Mouse (Mus musculus): ENCODE measurements around the gene Nr2f2.

Gene Nr2f2

GRCm38 (mm10) chr7:70350781-70351551, 15.6 kb downstream of the Nr2f2 start:
- no peak for DNase-seq (ENCODE audit: low spot score)

DNA sequence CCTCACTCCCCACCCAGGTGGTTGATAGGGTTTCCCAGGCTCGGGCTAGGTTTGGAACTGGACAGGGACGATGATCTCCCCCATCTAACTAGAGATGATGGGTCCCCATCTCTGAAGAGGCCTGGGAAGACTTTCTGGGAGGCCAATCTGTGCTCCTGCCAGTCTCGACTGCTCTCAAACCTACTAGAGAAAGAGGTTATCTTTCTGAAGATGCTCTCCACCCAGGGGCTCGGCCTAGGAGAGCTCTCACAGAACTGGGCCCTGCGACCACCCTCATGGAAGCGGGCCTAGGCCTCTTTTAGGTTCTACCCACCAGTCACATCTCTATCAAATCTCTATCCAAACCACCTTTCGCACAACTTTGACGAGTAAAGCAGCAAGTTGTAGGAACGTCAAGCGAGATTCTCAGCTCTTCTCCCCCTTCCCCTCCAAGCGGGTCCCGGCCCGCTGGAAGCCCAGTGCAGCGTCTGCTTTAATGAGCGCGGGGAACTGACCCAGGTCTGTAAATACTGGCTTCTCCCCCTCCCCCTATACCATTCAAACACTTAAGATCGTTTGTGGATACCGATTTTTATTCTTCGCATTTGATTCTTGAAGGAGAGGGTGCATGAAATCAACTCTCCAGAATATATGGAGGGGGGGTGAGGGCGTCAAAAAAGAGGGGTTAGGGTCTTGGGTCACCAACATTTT, 16.4 kb downstream of the Nr2f2 start:
- no peak for DNase-seq (ENCODE audit: low spot score)

DNA sequence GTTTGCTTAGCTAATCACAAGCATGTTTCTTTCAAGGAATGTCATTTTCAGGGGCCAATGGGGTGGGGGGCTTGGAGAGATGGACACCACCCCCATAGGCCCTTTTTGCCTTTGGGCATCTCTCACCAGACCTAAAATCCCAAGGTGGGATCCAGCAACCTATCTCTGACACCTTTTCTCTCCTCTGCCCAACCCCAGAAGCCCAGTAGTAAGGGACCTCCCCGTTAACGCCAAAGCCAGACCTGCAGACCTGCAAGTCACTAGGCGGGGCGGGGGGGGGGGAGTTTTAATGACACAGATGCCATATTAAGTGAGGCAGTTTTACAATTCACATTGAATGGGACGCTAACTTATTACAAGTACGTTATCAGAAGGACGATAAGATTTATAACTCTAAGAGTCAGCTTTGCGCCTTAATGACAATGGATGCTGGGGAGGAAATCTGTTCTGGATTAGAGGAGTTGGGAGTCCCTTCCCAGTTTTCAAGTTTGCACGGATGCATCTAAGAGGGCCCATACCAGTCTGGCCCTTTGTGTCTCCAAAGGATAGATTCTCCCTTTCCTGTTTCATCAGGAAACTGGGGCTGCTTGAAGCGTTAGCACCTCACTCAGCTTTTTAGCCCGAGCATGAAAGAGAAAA, 17.4 kb downstream of the Nr2f2 start:
- DNase-seq (ENCODE audit: low spot score), result no peak

DNA sequence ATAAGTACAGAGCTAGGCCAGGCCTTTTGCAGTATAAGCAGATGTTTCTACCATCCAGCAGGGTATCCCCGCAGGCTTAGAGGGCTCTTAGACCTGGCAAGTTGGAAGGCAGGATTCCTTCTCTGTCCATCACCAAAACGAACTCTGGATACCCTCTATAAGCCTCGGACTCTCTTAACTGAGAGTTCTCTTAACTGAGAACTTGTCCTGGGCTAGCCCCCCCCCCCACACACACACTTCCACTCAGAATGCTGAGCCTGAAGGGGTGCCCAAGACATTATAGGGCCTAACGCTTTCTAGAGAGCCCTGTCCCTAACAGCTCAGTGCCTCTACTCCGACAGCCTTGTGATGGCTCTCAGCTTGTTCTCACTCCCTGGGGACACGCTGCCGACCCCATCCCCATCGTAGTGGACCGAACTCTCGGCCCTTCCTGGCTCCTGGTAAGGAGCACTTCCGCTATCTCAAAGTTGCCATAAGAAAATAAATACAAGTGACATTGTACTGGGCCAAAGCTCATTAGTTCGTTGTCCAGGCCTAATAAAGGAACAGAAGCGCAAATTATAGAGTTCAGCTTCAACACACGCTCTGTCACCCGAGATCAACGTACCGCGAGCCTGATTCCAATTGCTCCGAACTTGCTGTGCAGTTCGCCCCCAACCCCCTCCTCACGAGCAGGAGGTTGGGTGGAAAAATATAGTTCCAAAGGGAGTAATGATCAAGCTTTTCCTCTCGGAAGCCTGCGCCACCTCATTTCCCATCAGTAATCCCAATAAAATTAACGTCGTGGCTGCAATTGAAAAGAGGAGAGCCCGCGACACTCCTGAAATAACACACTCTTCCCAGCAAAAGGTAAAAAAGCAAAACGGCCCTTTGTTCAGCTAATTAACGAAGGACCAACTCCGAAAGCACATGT, 18.2 kb downstream of the Nr2f2 start:
- DNase-seq (ENCODE audit: low spot score), result no peak

DNA sequence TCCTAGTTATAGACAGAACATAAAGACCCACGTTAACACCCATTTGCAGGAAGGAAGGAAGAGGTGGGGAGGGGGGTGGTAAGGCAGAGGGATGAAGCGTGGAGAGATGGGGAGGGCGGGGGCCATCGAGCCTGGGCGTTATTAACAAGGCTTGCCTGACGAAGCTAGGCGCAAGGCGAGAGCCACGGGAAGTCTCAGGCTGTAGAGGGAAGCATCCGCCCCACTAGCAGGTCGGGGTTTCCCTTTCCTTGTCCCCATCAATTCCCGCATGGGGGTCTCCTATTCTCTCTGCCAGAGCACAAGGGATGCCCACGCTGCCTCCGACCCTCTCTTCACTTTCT, 18.9 kb downstream of the Nr2f2 start:
- DNase-seq (ENCODE audit: low spot score), result no peak

- DNase-seq (ENCODE audit: low spot score), result no peak
Measured at GRCm38 (mm10) chr7:70346951-70347617, 19.5 kb downstream of the Nr2f2 start.

GRCm38 (mm10) chr7:70346010-70346536, 20.5 kb downstream of the Nr2f2 start:
- no peak for DNase-seq (ENCODE audit: low spot score)

DNA sequence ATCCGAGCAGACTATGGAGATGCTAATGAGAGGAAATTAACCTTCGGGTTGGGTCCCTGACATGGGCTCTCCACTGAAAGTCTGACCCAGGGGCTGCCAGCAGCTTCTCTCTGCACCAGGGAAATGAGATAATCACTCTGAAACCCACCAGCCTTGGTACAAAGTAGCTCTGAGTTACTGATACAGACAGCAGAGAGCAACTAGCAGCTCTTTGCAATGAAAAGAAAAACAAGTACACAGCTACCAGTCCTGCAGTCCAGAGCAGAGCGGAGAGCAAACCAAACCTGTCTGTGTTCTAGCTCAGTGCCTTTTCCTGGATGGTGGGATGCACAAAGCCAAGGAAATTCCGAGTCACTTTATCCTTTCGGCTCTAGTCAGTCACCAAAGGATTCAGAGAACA, 23.1 kb downstream of the Nr2f2 start:
- DNase-seq (ENCODE audit: low spot score), result no peak

DNA sequence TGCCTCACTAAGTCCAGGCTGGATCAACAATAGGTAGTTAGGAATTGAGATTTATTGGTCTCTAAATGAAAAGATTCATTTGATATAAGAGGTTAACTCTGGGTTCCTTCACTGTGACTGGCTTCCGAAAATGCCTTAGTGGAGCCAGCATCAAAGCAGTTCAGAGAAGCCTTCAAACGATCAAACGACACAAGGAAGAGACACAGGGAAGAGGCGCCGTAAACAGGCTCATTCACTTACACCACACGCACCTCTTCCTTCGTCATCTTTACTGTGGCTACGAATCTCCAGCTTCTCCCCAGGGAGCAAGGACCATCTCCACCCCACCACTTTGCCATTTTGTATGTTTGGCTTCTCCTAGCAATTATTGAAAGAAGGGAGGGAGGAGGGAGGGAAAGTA, 23.8 kb downstream of the Nr2f2 start:
- DNase-seq (ENCODE audit: low spot score), result no peak

GRCm38 (mm10) chr7:70342076-70342475, 24.5 kb downstream of the Nr2f2 start:
- DNase-seq (ENCODE audit: low spot score), result no peak

- no peak for DNase-seq (ENCODE audit: low spot score)
Measured at GRCm38 (mm10) chr7:70339998-70340630, 26.4 kb downstream of the Nr2f2 start.

GRCm38 (mm10) chr7:70338265-70338640, 28.3 kb downstream of the Nr2f2 start:
- DNase-seq (ENCODE audit: low spot score), result no peak

GRCm38 (mm10) chr7:70337581-70338264, 28.8 kb downstream of the Nr2f2 start:
- no peak for DNase-seq (ENCODE audit: low spot score)

DNA sequence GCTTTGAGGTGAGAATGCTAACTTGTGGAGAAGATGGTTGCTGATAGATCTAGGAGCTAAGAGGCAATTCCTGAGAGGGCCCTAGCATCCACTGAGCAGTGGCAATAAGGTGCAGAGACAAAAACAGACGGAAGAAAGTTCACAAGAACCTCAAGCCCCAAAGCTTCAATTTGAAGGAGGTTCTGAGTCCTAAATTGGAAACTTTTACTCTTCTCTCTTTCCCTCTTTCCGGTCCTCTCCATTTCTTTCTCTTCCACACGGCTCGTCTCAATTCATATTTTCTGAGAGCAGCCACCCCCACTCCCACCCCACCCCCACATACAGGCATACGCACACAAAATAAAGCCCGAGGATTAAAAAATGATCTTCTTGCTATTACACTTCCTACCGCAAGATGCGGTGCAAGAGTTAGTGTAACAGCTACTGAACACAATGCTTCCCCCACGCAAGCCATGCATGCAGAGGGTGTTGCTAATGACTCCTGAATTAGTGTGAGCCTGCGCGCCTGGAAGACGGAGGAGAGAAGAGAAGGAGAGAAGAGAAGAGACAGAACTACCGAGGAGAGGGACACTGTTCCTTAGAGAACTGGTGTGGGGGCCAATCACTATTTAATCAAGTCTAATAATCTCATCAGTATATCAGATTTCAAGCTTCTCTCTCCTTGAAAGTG, 29.8 kb downstream of the Nr2f2 start:
- no peak for DNase-seq (ENCODE audit: low spot score)

DNA sequence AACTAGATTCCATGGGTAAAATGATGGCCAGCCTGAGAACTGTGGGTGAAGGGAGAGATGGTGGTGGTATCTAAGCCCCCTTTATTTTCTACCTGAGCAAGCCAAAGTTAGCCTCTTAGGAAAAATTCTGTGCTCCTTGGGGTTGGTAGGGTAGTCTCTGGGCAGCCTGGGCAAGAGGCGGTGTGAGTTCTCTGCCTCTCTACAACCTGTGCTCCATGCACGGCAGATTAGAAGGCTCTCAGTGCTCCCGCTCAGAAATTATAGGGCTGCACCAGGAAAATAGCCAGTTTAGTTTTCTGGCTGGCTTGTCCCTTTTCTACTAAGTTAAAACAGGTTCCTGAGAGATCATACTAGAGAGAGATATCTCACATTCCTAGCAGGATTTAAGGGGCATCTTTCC, 30.4 kb downstream of the Nr2f2 start:
- DNase-seq (ENCODE audit: low spot score), result no peak

DNA sequence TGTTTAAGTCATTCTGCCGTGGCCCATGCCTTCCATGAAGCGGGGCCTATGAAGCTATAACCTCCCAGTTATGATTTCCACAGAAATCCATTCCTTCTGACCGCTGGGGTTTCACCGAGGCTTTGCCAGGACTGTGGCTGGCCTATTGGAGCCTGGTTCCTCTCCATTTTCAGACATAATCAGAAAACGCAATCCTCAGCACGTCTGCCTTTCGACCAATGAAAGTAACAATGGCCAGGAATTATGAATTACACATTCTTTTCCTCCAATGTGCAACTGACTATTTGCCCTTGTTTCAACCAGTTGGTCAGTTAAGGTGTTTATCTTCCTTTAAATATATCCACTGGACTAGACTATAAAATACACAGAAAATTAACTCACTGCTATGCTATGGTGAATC, 31.1 kb downstream of the Nr2f2 start:
- DNase-seq (ENCODE audit: low spot score), result no peak

DNA sequence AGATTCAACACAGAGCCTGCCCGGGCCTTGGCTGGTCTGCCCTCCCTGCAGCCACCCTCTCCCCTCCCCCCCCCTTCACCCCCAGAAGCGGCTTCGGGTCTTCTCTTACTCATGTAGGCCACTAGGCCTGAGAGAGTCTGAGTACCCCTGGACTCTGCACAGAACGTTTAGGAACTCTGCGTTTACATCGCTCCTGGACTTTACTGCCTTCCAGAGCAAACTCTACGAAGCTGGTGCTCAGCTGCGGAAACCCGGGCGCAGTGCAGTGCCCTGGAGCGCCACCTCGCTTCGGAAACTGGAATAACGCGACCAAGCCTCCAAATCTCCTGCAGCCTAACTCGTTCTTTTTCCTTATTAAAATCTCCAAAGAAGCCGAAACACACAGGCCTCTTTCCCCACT, 31.7 kb downstream of the Nr2f2 start:
- no peak for DNase-seq (ENCODE audit: low spot score)

DNA sequence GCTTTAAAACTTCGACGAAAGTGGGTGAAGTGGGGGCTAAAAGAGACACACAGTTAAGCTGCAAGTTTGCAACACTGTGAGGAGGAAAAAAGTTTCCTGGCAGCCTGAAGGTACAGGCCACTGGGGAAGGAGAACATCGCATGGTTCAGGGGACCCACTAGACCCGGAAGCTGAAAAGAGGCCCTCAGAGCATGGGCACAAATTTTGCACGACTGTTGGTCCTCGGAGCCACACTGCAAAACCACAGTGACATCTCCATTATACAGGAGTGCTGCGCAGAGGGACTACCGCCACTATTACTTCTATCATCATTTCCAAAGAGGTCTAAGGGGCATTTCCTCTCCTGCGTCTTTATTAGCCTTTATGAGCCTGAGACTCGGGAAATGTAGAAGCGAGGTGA, 32.7 kb downstream of the Nr2f2 start:
- DNase-seq (ENCODE audit: low spot score), result no peak

DNA sequence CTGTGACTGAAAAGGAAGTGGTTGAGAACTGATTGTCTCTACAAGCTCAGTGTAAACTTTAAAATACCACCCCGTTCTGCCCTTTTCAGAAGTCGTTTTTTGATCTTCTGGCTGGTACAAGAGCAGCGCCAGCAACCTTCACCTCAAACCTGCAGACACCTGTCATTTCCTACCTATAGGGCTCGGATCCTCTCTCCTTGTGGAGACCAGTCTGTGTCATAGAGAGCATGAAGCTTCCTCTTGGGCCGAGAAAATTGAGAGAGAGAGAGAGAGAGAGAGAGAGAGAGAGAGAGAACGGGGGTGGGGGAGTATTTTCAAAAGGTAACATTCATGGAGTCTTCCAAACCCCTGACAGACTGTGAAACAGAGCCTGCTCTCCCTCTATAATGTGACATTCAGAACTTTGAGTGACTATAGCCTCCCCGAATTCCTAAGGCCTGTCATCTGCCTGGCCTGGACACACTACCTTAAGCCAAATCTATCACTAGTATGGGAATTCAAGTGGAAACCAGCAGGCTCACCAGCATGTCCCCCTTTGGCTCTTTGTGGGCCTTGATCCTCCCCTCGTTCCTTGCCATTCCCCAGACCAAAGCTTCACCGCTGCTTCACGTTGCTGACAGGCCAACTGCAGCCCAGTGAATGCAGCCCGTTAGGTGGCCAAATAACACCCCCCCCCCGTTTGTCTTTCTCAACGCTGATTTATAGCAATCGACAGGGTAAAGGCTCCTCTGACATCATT, 33.4 kb downstream of the Nr2f2 start:
- no peak for DNase-seq (ENCODE audit: low spot score)
